Mouse (Mus musculus) embryo, embryonic 10.5 days (tissue): ENCODE measurements around the gene Mrps18b.
"Not testable (repeated sequence)": the region's sequence is repeated elsewhere in the genome, so short reads cannot be mapped to it uniquely, and the experiment has no call there.

Source experiments
- DNase-seq: peaks from one replicate; pipeline ENCODE4 v3.0.0-alpha.2; 2015; ENCODE audit warnings: low spot score

Mrps18b gene

DNA sequence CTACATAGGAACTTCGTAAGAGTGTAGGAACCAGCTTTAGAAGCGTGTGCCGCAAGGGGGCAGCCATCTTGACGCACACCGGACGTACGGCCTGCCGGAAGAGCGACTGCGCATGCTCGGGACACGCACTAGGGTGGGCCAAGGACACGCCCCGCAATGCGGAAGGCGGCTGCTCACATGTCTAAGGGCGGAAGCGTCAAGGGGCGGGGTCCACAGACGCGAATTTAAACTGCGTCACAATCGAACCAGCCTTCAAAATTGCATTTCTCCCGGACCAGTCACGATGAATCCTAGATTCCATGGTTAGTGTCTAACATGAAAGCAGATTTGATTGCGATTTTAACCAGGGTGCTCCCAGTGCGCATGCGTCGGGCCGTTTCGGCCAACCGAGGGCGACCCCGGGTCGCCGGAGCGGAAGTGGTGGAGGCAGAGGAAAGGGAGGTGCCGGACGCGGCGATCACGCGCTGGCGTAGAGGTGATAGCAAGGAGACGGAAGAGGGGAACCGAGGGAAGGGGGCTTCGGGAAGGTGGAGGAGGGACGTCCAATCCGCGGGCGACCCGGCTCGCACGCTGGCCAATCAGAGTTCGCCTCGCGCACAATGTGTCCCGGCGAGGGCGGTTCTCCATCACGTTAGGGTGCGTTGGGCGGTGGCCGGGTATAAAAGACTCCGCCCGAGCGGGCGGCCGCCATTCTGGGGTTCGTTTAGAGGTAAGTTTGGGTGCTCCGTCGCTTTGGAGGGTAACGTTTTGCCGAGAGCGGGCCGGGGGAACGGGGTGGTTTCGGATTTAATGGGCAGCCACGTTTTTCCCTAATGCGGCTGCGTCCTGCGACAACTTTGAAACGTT lies at the start of gene Mrps18b, which contains the start of gene Ppp1r10:
Gene Mrps18b (minus strand): TSS at position 93 of the 846 bp plus-strand sequence.
Gene Ppp1r10 (plus strand): TSS at position 138 of the 846 bp plus-strand sequence.
- DNase-seq = peak; percentile 99

DNA sequence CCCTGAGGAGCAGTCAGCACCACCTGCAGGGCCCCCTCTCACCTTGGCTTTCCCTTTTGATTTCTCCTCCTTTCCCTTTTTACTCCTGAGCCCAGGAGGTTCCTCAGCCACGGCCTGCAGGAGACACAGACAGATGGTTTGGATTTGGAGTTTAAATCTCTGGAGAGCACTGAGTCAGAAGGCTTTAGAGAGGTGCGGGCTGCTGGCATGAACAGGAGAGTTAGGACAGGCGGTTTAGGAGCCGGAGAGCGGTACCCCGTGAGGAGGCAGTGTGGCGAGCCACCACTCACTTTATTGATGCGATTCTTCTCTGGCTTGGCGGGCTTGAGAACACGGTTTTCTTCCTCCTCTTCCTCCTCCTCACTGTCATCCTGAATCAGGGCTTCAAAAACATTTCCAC lies 47.1 kb upstream of the Mrps18b start:
- DNase-seq = no peak

DNA sequence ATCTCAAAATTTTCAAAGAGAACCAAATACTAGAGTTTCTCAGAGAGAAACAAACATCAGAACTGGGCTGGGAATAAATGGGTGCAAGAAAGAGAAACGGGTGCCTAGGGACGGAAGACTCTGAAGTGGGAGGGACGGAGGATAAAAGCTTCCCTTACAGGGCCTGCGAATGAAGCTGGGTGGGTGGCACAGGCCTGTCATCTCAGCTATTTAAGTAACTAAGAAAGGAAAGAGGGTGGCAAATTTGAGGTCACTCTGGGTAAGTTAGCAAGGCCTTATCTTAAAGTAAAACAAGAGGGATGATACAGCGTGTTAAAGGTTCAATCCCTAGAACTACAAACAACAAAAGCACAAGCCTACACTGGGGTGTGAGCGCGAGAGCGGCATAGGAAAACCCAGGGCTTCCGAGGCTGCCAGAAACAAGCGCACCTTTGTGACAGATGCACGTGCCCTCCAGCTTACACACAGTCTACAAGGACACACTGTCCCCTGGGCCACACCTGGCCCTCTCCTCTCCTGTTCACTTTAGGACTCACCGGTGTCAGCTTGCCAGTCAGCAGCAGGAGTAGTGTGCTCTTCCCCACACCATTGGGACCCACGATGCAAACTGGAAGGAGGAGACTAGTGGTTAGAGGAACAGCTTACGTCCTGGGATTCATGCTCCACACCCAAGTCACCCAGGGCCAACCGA lies 42.5 kb upstream of the Mrps18b start:
- no peak for DNase-seq

DNA sequence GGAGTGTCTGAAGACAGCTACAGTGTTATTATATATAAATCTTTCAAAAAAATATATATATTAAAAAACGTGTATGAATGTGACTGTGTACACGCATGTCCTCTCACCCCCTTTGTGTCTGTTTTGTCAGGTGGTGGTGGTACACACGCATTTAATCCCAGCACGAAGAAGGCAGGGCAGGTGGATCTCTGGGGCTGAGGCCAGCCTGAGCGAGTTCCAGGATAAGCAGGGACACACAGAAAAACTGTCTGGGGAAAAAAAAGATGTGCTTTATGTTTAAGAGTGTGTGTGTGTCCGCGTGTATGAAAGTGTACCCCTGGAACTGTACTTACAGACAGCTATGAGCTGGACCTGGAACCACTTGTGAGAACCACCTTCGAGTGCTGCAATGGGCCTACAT lies 38.5 kb upstream of the Mrps18b start:
- DNase-seq = no peak

GRCm38 (mm10) chr17:35952559-35952958 lies 36.4 kb upstream of the Mrps18b start:
- DNase-seq = not testable (repeated sequence)

GRCm38 (mm10) chr17:35950946-35951345 lies 34.8 kb upstream of the Mrps18b start:
- DNase-seq = not testable (repeated sequence)

DNA sequence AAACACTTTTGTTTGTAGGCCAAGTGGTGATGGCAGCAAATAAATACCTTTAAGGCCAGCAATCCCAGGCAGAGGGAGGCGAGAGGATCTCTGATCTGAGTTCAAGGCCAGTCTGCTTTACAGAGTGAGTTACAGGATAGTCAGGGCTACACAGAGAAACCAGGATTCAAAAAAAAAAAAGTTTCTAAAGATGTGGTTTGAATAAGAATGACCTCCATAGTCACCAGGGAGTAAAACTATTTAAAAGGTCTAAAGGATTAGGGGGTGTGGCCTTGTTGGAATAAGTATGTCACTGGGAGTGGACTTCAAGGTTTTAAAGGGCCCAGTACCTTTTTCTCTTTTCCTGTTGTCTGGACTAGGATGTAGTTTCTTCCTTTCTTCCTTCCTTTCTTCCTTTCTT lies 23.8 kb upstream of the Mrps18b start:
- DNase-seq = no peak

- no peak for DNase-seq
Measured at GRCm38 (mm10) chr17:35939108-35939507, 22.9 kb upstream of the Mrps18b start.

DNA sequence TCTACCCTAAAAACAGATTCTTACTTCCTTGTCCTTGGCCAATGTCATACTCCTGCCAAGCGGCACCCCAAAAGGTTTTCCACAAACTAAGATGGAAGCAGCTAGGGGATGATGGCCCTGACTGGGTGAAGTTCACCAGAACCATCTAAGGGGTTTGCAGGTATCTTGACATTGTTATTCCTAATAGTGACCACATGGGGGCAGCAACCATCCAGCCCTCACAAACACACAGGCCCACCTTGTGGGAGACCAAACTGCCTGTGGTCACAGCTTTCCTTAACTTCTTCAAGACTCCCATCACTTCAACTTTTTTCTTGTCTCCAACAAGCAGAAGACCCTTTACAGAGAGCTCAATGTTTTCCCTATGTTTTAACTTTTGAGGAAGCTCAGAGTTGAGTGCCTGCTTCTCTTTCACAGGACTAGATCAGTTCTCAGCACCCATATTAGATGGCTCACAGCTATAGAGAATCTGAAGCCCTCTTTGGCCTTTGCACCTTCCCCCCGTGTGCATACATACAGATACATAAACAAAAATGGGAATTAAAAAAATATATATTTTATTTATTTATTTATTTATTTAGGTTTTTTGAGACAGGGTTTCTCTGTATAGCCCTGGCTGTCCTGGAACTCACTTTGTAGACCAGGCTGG lies 21.6 kb upstream of the Mrps18b start:
- peak; percentile 75 for DNase-seq

DNA sequence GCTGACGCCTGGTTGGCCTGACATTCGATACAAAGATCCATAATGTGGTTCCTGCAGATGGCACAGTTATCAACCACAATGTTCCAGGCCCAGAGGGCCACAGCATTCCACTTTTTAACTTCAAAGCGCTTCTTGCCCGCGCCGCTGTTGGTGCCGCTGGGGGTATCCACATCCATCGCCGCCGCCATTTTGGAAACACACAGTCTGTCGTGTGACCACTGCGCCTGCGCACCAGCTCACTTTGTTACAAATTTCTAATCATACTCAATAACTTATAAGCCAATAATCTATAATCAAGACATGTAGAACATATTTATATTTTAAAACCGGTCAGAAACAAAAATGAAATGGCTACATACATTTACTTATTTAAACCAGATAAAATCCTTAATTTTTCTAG lies 19.6 kb upstream of the Mrps18b start:
- DNase-seq = not testable (repeated sequence)

DNA sequence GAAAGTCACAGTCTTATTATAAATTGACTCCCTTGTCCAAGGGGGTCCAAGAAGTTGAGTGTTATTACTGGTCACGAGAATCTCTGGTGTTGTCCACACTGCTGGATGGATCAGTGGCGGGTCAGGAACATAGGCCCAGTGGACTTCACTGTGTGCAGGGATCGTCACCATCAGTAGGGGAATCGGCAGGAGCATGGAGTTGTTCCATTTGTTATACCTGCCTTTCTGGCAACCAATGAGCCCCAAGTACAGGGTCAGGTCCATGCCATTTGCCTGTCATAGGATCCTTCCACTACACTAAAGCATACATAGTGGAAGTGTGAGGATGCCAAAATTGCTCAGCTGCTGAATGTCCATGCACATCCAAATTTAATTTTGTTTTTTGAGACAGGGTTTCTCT lies 16.4 kb upstream of the Mrps18b start:
- DNase-seq = no peak

DNA sequence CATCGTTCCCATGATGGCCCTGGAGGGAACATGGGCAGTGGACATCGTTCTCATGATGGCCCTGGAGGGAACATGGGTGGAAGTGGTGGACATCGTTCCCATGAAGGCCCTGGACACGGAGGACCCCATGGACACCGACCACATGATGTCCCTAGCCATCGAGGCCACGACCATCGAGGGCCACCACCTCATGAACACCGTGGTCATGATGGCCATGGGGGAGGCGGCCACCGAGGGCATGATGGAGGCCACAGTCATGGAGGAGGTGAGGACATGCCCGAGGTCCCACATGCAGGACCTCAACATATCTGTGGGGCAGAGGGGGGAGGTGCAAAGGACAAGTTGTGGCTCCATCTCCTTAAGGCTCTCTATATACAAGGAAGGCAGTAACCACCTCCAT lies 14.4 kb upstream of the Mrps18b start:
- no peak for DNase-seq

DNA sequence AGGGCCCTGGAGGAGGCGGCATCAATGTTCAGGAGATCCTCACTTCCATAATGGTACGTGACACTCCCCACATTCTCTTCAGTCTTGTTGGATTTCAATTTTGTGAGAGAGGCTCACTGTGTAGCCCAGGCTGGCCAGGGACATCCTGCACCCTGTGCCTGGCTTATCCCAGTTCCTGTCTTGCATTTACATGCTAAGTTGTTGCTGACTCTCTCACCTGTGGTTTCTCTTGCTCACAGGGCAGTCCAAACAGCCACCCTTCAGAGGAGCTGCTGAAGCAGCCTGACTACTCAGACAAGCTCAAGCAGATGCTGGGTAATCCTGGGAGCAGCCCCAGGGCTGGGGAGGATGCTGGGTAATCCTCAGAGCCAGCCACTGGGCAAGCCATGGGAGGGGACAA lies 13.3 kb upstream of the Mrps18b start:
- DNase-seq = no peak

GRCm38 (mm10) chr17:35927471-35927870 lies 11.3 kb upstream of the Mrps18b start:
- no peak for DNase-seq

- no peak for DNase-seq
Measured at GRCm38 (mm10) chr17:35923281-35923680, 7.1 kb upstream of the Mrps18b start.

DNA sequence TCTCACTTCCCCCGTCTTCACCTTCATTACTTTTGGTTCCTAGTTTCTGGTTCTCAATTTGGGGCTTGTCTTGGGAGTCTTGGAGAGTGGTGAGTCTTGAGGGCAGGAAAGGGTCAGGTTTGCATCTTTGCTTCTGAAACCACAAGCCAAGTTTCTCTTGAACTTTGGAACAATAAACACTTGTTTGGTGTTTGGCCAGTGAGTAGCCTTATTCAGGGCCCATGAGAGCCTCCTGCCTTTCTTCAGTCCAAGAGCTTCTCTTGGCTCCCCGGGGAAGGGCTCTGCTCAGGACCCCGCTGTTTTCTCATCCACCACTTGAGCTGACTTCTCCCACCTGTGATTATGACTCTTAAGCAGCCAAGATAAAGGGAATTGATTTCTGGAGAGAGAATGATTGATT lies 6.4 kb upstream of the Mrps18b start:
- no peak for DNase-seq

DNA sequence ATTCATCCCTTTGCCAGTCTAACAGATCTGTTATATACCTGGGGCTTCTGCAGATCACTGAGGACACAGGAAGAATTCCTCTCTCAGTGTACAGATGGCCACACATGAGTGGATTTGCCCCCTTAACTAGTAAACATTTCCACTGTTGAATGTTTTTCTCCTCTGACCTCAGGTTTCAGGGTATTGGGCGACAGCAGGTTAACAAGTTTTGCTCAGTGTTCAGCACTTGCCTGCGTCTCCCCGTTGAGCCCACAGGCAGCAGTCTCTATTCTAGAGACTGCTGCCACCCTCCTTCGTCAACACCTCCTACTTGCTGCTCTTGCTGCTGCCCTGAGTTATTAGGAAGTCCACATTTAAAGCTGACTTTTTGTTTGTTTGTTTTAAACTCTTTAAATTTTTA lies 5.5 kb upstream of the Mrps18b start:
- DNase-seq = no peak

DNA sequence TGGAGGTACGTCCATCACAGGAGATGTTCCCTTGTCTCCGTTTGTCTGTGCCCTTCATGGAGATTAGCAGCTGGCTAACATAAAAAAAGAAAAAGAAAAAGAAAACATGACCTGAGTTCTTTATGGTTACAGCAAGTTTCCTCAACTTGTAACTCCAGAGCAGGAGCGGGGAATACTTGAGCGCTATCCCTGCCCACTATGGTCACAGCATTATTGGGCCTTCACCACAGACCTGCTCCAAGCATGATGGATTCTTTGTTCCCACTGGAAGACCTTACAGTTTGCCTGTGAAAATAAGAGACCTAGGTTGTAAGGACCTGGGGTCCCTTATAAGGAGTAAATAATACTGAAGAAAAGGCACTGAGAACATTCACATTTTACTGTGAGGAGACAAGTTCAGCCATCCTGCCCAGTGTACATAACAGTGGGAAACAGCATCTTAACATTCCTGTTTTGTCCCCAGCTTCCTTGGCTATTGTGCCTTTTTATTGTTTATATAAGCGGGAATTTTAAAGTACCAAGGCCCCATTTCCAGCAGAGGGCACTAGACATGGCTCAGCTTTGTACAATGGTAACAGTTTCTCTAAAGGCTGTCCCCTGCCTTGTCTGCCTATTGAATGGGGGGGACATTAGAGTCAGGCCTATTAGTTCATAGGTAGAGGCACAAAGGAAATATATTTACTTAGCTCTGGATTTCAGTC lies 4.8 kb upstream of the Mrps18b start:
- DNase-seq = peak; percentile 81

DNA sequence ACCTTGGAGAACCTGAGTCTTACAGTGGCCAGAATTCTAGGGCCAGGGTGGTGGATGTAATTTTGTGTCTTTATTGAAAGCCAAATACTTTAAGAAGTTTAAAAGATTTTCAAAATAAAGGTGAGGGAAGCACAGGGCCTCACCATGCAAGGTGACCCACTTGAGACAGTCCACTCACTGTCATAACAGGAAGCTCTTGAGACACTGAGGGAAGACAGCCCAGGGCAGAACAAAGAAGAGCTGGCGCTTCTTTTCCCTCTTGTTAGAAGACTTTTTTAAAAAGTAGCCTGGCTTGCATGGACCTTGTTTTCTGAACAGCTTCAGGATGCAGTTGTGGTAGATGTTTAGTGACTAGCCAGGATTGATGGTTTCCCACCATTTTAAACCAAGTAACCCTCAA lies 4.2 kb upstream of the Mrps18b start:
- no peak for DNase-seq

DNA sequence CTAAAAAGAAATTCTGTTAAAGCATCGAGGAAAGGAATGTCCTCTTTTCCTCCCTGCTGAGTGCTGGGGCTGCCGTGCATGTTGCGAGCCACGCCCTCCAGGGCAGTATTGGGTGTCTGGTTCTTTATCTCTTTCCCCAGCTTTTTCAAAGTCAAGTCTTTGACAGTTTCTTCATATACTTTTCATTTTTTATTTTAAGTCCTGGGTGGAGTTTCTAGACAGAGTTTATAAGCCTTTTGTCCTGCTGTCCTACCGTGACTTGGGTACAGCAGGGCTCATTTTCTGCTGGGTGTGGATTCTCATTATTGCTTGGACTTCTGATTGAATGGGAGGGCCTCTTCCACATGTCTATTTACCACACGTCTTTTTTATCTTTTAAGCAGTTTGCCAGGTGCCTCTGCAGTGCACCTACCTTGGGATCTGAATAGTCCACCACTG lies 3.7 kb upstream of the Mrps18b start:
- no peak for DNase-seq

GRCm38 (mm10) chr17:35919060-35919715 lies 3.0 kb upstream of the Mrps18b start:
- DNase-seq = peak; percentile 98
